Mouse (Mus musculus) bone marrow macrophage, adult 2 months (primary cell): Measurements from ENCODE around the gene Cnp. TPM values are rescaled to one million over a fixed set of nuclear protein-coding genes. Genes with fewer than 3 reads are reported as not detected.

ENCODE experiments used
- H3K27ac ChIP-seq: 2 replicates; pipeline ENCODE4 v1.5.1; 2012; ENCODE audit warnings: low read depth, low read length; ENCODE audit not compliant: insufficient read depth
- H3K4me1 ChIP-seq: 2 replicates; pipeline ENCODE4 v1.6.1; 2012; ENCODE audit warnings: low read length; ENCODE audit not compliant: control insufficient read depth, insufficient read depth
- H3K4me3 ChIP-seq: 2 replicates; pipeline ENCODE4 v1.5.1; 2012; ENCODE audit warnings: mild to moderate bottlenecking, low read length, moderate library complexity; ENCODE audit not compliant: insufficient read depth
- CTCF ChIP-seq: IDR thresholded peaks from 2 replicates; pipeline ENCODE4 v1.5.1; 2012; ENCODE audit warnings: low read depth, mild to moderate bottlenecking, low read length, moderate library complexity
- POLR2A ChIP-seq: IDR thresholded peaks from 2 replicates; pipeline ENCODE4 v1.6.1; 2012; ENCODE audit warnings: mild to moderate bottlenecking, low read depth, low read length, borderline replicate concordance
- polyA plus RNA-seq: library from polyadenylated mRNA; stranded (reverse); fragments of >200 nt; gene quantifications from 2 replicates; pipeline ENCODE4 v1.2.4, GENCODE M21; 2012; ENCODE audit not compliant: missing spikeins, insufficient read depth, insufficient read length

Cnp gene
- polyA plus RNA-seq, 1 experiment = 40.3 TPM

DNA sequence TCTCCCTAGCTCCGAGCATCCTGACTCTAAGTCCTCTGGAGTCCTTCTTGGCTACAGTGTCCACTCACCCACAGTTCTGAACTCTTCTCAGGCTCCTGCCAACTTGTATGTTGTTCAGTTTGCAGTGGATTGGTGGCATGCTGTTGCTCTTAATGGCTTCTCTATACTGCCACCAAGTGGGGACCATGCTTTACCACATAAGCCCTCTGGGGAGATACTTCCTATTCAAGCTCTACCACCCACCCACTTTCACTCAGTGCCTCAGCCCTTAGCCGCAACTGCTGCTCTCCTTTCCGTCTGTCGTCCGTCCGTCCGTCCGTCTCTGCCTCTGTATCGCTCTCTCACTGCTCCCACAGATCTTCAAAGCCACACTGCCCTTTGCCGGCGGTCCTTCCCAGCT is 19.1 kb upstream of the Cnp start:
- Histone ChIP-seq H3K4me3 (no peak overlapping the region), H3K27ac (no peak overlapping the region), H3K4me1 (peaks cover 2% of the 10 kb centered on the region)
- TF ChIP-seq CTCF (no peak), POLR2A (no peak)

DNA sequence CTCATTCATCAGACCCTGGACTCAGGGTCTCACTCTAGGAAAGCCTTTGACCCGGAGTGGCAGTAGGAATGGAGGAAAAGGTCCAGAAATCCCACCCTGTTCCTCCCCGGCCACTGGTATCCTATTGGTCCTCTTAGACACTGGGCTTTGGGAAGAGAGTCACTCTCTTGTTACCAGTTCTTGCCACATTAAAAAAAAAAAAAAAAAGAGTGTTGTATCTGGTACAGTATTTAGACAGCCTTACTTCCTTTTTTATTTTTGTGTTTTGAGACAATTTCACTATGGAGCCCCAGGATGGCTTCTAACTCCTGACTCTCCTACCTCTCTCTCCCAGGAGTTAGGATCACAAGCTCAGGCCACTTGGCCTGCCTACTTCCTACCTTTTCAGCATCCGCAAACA is 17.1 kb upstream of the Cnp start:
- Histone ChIP-seq H3K27ac (no peak overlapping the region), H3K4me3 (no peak overlapping the region), H3K4me1 (peaks cover 2% of the 10 kb centered on the region)
- no peak for TF ChIP-seq CTCF
- no peak for TF ChIP-seq POLR2A

DNA sequence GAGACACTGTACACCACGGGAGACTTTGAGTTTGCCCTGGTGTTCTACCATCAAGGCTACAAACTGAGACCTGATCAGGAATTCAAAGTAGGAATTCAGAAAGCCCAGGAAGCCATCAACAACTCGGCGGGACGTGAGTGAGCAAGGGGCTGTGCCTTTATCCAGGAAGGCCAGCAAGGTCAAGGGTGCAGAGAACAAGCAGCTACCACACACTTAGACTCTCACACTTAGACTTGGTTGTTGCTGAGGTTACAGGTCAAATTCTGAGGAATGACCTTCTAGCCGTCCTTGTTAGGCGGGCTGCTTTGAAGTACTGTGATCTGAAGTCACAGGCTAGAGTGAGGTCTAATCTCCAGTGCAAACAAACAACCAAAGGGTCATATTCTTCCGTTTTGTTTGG is 15.2 kb upstream of the Cnp start:
- Histone ChIP-seq H3K27ac (no peak overlapping the region), H3K4me3 (no peak overlapping the region), H3K4me1 (peaks cover 2% of the 10 kb centered on the region)
- TF ChIP-seq POLR2A (no peak), CTCF (no peak)

DNA sequence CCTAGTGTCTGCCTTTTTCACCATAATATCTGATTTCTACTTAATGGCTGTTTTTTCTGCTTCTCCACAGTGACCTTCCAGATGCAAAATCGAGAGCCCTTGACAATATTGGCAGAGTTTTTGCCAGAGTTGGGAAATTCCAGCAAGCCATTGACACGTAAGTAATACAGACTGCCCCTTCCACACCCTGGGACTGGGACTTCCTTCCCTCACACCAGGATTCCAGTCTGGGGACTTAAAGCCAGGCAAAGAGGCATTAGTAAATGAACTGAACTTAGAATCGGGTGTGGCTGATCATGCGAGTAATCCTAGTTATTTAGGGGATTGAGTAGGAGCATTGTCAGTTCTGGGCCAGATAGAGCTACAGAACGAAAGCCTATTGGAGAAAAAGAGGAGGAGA is 13.0 kb upstream of the Cnp start:
- Histone ChIP-seq H3K4me1 (peaks cover 2% of the 10 kb centered on the region), H3K27ac (no peak overlapping the region), H3K4me3 (no peak overlapping the region)
- TF ChIP-seq POLR2A (no peak), CTCF (no peak)

DNA sequence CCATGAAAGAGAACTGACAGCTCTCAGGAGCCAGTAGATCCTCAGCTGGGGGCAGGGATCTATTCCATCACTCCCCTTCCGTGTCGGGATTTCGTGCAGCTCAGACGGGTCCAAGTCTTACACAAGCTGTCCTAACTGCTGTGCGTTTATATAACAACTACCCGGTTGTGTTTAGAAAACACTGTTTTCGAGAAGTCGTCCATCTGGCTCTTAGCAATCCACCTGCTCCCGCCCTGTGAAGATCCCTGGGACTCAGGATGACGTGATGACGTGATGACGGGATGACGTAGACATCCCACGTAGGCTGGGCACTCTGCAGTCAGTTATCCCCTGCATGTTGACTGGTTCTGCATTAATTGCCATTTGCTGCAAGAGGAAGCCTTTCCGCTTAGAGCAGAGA is 10.4 kb upstream of the Cnp start:
- Histone ChIP-seq H3K27ac (no peak overlapping the region), H3K4me1 (no peaks in the 10 kb centered on the region), H3K4me3 (no peak overlapping the region)
- TF ChIP-seq POLR2A = no peak
- no peak for TF ChIP-seq CTCF

DNA sequence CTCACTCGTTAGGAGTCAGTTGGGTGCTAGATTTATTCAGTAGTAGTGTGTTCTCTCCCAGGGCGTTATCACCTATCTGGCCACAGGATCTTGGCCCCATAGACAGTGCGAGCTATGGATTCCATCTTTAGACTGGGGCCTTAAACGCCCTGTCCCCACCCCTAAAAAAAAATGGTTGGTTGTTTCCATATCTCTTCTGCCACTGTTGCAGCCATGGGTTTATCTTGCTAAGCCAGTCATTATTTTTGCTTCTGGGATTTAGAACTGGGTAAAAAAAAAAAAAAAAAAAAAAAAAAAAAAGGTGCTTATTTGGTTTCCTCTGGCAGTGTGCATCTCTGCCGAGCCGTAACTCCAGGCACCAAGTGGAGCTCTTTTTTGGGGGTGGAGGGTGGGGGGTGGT is 10.0 kb upstream of the Cnp start:
- Histone ChIP-seq H3K27ac (no peak overlapping the region), H3K4me1 (no peaks in the 10 kb centered on the region), H3K4me3 (no peak overlapping the region)
- TF ChIP-seq POLR2A (no peak), CTCF (no peak)

DNA sequence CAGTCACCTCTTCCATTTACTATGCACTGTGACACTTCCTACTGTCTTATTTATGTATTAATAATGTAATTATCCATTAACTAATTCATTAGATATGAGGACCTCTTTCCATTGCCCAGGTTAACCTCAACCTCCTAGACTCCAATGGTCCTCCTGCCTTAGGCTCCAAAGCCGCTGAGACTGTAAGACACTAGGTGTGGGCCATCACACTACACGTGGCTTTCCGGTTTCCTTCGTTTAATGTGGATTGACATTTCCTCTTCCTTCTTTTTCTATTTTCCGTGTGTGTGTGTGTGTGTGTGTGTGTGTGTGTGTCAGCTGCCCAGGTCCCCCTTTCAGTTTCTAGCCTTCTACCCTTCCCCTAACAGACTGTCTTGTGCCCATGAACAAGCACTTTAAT is 7.5 kb upstream of the Cnp start:
- TF ChIP-seq CTCF = no peak
- no peak for TF ChIP-seq POLR2A
- no peak overlapping the region for H3K4me3 ChIP-seq
- H3K27ac ChIP-seq = no peak overlapping the region
- peaks cover 6% of the 10 kb centered on the region for H3K4me1 ChIP-seq

DNA sequence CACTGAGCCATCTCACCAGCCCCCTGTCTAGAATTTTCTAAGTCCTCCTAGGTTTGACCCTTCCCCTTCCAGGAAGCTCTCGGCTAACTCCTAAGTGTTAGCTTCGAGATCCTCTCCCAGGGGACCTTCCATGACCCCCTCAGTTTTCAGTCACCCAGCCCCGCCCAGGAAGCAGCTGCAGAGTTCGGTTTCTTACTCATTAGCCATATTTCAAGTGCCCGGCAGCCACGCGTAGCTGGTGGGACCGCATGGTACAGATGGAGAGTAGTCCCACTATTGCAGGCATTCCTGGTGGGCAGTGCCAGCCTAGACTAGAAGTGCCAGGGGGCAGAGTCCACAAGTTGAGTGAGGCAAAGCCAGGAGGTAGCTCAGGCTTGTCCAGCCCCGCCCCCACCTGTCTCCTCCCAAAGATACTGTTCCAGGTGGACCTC is 6.9 kb upstream of the Cnp start:
- Histone ChIP-seq H3K27ac (no peak overlapping the region), H3K4me3 (no peak overlapping the region), H3K4me1 (peaks cover 6% of the 10 kb centered on the region)
- no peak for TF ChIP-seq POLR2A
- no peak for TF ChIP-seq CTCF

DNA sequence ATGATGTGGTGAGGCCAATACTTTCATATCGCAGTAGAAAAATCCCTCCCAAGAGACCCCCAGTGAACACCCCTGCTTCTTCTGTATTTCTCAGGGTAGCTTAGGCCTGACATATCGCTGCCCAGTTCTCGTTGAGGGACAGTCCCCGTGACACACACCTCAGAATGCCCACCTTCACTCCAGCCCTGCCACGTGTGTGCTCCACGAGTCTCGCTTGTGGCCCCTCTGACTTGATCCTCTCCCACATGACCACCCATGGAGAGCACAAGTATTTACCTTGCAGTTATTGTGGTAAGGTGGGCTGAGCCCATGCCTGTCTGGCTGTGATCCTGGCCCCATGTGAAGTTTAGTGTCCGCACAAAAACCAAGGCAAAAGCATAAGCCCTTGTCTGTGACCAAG is 6.0 kb upstream of the Cnp start:
- Histone ChIP-seq H3K4me3 (no peak overlapping the region), H3K27ac (no peak overlapping the region), H3K4me1 (peaks cover 6% of the 10 kb centered on the region)
- TF ChIP-seq CTCF (no peak), POLR2A (no peak)

DNA sequence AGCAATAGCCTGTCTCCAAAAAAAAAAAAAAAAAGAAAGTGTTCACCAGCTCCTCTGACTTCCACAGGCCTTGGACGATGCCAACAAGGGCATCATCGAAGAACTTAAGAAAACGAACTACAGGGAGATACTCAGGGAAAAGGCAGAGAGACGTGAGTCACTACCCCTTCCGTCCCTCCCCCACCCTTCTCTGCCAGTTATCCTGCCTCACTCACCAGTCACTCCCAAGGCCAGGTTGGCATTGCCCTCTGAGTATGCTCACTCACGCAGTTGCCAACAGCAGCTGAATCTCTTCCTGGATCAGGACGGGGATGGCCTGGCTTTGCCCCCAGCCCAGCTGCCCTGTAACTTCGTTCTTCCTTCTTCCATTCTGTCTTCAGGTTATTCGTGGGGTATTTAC is 4.9 kb upstream of the Cnp start:
- Histone ChIP-seq H3K4me3 (no peak overlapping the region), H3K27ac (no peak overlapping the region), H3K4me1 (peaks cover 6% of the 10 kb centered on the region)
- no peak for TF ChIP-seq POLR2A
- TF ChIP-seq CTCF = no peak
